Mouse (Mus musculus): Measurements from ENCODE around the gene Zpbp. TPM values are rescaled to one million over a fixed set of nuclear protein-coding genes. Genes with fewer than 3 reads are reported as not detected.

Gene Zpbp
- under 1 TPM; 0.57 to 0.73 (median 0.64) TPM for total RNA-seq (2022)

DNA sequence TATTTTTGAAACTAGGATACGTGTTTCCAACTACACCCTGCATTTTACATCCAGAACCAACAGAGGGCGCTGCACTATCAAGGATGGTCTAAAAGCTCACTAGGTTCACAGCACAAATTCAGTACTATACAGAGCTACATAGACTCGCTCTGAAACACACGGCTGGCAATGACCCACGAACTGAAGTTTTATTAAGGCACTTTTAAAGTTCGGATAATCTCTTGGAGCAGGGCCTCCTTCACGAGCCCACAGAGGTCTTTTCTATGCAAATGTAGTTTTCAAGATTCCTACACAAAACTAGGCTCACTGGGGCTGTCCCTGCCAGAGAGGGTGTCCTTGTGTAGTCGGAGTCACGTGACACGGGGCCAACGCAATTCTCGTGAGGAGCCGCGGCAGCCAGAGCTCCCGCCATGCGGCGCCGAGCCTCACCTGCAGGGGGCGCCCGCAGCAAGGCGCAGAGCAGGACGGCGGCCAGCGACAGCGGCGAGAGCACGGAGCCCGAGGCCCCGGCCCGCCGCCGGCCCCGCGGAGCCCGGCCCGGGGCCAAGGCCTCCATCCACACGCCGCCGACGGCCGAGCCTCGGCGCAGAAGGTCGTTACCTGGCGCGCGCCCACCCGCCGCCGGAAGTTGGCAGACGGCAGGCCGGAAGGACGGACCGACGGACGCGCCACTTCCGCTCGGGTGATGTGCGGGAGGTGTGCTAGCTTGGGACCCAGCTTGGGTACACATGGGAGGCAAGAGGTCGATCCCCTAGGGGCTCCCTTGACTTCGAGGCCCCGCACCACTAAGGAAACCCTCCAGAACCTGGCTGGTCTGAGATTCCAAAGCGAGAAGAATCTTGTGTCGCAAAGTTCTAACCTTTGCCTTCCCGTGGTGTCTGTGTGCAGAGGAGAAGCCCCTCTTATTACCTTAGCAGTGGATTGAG is at the start of gene Zpbp, which contains the start of gene Spata48:
TSS of gene Zpbp (minus strand) at position 774 of the 926 bp plus-strand sequence.
TSS of gene Spata48 (plus strand) at position 460 of the 926 bp plus-strand sequence.
- DNase-seq (ENCODE audit: low spot score), result peak; percentile 69

DNA sequence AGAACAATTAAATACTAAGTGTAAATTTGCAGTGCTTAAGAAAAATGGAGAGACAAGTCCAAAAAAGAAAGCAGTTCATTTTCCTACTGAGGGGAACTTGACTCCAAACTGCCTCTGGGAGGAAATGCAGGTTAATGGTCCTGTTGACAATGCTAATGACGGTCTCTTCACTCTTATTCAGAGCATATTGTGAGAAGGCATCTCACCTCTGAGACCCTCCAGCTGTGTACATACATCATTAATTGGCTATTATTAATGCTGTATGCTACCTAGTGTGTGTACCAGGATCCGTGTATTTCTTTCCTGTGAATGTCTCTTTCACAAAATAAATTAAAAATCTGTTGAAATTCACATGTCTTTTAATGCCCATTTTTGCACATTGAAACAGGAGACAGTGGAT is 47.2 kb upstream of the Zpbp start:
- DNase-seq (ENCODE audit: low spot score), result no peak

DNA sequence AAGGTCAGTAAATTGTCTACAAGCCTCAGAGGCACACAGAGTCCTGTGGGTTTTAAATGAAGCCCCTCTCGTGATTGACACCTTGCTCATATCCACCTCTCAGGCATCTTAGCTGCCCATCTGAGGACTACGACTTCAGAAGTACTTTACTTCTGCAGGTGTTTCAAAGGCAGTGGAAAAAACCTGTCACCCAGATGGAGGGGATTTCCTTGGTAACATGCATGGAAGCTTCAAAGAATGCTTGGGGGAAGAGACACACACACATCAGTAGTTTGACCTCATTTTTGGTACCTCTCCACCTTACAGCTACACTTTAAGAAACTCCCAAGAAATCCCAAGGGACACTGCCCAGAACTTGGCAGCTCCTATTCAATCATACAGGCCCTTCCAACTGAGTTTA is 44.0 kb upstream of the Zpbp start:
- DNase-seq (ENCODE audit: low spot score), result no peak

DNA sequence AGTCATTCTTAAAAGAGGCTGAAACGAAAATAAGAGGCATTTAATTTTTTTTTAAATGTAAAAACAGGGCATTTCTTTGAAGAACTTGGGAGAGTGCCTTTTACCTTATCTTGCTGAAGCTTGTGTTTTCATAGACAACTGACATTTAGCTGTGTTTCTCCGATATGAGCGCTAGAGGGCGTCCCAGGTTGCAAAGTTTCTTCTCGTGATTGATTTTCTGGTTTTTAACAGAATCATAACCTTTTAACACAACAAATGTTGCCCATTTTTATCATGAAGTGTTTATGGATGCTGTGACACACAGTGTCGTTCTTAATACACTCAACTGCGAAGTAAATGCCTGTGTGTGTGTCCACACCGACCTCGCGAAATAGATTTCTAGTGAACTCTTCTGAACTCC is 37.7 kb upstream of the Zpbp start:
- no peak for DNase-seq (ENCODE audit: low spot score)

DNA sequence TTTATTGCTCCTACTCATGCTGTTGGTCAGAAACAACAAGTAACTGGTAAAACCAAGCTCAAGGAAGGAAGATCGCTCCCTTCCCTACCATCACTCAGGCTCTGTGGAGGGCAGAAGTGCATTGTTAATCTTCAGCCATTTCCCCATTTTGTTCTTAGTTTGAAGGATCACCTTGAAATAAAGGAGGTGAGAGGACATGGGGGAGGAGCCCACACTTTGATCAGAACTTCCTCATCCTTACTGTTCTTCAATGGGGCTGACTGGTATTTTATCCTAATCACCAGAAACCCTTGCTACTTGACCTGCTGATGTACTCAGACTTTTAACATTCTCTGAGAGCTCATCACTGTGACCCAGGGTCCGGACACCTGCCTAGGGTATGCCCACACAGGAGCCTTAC is 33.5 kb upstream of the Zpbp start:
- DNase-seq (ENCODE audit: low spot score), result no peak

DNA sequence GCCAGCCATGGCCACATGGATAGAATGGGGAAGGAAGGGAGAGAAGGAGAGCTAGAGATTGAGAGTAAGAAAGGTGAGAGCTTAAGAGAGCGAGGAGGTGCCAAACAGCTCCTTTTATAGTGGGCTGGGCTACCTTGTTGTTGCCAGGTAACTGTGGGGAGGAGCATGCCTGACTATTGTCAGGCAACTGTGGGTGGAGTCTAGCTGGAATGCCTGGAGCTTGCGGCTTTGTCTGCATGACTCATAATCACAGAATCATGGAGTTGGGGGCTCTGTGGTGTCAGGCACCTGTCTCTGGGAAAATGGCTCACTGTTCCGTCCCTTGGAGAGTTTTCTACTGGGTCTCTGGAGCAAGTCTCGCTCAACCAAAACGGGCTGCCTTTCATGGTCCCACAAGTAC is 29.8 kb upstream of the Zpbp start:
- no peak for DNase-seq (ENCODE audit: low spot score)

DNA sequence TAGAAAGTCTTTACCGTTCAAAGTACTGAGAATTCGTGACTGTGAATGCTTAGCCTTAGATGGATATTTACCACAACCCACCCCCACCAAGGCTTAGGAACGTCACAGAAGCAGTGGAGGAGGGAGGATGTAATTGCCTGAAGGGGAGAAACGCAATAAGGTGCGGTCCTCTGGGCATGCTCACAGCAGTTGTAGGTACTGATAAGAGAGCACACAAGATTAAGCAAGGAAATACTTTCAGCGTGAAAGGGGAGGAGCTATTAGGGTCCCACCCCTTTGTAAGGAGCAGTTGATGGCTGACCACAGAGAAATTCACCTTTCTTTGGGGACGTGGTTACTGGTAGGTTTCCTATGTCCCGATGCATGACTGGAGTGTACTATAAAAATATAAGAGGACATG is 22.2 kb upstream of the Zpbp start:
- no peak for DNase-seq (ENCODE audit: low spot score)

DNA sequence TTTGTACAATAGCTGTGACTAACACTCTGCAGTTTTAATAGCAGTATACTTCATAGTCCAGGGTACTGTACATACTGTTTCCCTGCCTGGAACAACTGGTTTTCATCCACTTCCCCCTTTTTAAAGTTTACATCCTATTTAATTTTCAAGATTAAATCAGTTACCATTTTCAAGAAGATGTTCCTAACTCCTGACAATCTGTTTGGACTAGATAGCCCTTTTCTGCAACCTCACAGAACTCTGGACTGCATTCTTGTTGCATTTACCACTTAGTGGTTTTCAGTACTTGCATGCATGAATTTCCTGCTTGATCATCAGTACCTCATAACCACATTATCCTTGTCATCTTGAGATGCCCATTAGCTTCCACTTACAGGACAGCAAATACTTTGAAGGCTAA is 6.7 kb upstream of the Zpbp start:
- no peak for DNase-seq (ENCODE audit: low spot score)

DNA sequence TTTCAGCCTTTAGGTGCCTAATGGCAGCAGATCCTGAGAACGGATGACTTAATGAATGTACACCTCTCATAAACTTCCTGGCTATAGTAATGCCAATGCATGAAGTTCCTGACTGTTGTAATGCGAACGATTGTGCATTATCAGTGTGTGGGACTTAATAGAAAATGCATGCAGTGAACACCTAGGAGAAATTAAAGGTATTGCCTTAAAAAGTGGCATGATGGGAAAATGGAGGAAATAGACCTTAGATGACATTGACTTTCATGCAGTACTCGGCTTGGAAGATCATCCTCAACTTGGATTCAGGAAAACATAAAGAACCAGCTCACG is 318 bp upstream of the Zpbp start:
- no peak for DNase-seq (ENCODE audit: low spot score)

DNA sequence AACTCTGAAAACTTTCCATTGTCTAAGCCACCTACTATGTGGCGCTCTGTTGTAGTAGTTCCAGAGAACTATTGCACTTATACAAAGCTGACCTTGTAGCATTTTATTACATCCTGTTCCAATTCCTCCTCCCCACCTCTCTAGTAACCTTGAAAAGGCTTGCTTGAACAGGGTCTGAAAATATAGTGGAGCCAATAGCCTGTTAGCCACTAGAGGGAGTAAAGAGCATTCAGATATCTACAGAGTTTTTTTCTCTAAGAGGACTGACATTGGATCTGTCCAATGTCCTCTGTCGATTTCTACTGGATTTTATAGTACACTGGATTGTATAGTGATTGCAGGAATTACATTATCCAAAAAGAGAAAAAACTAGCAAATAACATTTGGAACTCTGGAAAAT is 7.2 kb downstream of the Zpbp start:
- no peak for DNase-seq (ENCODE audit: low spot score)

DNA sequence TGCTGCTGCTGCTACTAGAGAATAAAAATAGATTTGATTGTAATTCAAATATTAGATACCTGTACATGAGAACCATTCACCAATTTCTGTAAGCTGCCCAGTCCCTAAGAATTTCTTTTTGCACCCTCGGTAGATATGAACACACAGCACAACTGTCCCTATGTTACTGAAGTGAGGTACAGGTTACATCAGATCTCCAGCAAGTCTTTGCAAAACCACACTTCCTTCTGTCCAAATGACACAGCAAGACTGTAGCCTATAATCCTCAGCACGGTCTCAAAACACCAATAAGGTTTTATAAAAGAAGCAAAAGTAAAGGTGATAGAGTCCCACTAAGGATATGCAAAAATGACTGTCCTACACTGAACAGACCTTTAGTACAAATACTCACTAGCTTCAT is 44.9 kb downstream of the Zpbp start:
- DNase-seq (ENCODE audit: low spot score), result no peak

DNA sequence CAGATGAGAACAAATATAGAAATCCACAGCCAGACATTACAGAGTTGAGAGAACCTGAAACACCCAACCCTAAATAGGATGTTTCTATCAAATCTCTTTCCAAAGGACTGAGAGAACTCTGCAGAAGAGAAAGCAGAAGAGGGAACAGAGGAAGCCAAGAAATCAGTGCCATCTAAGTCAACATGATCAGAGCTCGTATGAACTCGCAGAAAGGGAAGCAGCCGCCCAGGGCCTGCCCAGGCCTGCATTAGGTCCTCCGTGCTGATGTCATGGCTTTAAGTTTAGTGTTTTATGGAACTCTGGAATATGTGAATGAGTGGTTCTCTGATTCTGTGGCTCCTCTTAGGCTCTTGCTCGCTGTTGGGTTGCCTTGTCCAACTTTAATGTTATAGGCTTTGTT is 48.0 kb downstream of the Zpbp start:
- no peak for DNase-seq (ENCODE audit: low spot score)

DNA sequence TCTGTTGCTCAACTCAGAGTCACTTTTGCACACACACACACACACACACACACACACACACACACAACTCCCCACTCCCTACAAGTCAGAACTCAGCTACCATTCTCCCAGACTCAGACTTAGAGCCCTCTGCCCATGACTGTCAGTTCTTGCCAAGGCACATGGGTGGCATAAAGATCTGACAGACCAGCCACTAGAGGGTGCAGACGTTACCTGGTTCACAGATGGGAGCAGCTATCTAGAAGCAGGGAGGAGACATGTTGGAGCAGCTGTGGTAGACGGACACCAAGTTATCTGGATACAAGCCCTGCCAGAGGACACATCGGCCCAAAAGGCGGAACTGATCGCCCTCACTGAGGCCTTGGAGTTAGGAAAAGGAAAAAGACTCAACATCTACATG is 67.5 kb downstream of the Zpbp start:
- DNase-seq (ENCODE audit: low spot score), result no peak

DNA sequence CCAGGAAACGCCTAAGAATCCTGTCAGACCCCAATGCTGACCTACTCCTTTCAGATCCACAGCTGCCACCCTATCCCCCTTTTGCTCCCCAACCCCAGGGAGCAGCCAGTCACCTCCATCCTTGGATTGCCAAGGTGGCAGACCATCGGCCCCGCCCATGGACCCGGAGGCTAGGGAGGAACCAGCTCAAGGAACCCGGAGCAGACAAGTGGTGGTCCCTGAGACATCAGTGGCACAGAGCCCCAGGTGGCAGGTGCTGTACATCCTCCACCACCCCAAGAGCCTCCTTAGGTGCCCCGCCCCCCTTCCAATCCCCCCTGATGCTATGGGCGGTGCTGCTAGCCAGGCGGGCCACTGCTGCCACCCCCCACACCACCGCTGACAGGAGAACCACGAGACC is 69.0 kb downstream of the Zpbp start:
- no peak for DNase-seq (ENCODE audit: low spot score)

DNA sequence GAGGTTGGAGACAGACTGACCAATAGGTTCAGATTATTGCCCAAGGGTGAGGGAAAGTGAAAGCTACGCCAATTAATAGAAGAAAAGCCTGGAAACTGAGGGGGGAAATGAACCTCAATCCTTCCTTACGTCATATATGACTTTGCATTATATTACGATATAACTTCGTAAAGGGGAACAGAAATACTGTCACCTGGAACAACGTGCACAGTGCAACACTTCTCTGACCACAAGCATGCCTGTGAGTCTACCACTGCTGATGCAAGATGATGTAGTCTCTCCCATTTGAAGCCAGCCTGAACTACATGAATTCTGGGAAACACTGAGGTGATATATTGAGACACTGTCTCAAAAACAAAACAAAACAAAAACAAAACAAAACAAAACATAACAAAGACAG is 90.9 kb downstream of the Zpbp start:
- no peak for DNase-seq (ENCODE audit: low spot score)

DNA sequence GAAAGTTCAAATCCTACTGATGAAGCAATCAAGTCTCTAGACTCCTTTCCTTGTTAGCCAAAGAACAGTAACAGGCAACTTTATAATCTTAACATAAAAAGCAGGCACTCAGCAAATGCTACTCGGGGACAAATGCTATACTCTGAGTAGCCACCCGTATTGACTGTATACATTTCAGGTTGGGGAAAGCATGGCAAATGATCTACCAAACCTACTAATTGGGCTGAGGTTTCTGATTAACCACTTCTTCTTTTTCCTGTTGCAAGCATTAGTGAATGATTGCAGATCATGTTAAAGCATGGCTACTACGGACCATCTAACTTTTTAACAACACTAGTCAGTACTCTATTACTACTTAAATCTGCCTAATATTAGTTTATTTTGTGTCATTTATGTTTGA is 178.7 kb downstream of the Zpbp start:
- DNase-seq (ENCODE audit: low spot score), result no peak

DNA sequence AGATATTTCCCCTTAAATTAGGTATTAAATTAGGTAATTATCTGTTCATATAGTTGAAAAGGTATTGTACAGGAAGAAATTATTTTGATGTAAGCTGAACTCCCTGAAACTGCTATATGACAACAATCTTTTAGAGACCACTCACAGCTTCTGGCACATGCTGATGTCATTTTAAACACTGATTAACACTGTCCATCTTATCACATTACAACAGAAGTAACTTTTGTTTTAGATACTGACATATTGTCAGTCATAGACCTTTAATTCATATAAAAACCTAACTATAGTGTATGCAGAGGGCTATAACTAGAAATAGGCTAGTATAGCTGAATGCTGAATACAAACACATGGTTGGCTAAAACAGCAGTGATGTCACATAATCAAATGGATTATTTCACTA is 182.1 kb downstream of the Zpbp start:
- DNase-seq (ENCODE audit: low spot score), result no peak

DNA sequence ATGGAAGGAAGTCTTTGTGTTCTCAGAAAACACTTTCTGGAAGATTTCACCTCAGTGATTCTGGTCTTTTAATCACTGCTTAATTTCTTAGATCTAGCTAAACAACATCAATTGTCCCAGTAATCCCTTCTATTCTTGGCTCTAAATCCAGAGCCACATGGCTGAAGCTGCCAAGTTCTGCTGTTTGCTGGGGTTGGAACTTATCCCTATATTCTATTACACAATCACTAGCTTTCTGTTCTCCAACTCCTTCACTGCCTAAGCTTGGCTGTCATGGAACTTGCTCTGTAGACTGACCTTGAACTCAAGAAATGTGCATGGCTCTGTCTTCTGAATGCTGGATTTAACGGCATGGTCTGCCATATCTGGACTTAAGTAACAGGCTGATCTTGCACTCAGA is 204.9 kb downstream of the Zpbp start:
- DNase-seq (ENCODE audit: low spot score), result peak; percentile 12

DNA sequence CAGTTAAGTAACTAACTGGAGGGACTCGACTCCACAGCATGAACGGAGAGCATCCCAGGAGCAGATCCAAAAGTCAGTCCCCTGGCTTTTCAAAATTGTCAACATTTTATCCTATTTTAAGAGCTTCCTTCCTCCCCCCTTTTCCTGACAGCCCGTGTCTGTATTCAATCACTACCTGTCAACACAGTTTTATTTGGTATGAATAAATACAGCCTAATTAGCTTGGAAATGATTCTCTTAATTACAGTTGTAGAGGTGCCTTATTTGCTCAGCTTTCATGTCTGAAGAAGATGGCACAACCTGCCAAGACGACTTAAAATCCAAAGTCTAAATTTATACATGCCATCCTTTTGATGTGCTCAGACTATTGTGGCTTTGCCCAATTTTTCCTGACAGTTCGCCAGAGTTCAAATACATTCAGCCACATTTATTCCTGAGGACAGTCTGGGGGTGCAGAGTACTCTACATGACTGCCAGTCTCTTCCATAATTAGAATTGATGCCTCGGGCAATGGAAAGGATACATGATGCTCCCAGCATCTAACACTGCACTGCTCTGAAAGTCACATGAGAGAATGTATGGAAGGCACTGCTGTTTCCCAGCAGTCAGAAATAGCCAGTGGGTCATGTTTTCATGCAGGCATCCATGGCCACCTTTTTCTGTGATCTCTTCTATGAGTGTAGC is 219.4 kb downstream of the Zpbp start:
- DNase-seq (ENCODE audit: low spot score), result no peak

DNA sequence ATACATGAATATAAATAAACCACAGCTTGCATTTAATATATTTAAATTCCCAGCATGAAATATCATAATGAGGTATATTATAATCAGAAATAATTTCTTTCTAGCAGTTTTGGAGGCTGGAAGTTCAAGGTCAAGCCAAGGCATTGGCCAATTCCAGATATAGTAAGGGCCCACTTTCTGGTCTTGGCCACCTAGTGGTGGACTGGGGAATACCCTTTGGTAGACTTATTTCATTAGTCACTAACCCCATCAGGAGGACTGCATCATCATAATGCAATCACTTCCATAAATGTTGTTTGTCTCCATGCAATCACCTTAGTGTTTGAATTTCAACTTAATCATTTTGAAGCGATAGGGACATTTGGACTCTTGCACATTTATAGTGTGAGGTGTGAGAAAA is 222.9 kb downstream of the Zpbp start:
- no peak for DNase-seq (ENCODE audit: low spot score)
